Mouse (Mus musculus) right cerebral cortex, postnatal 10 days (tissue): ENCODE data around the gene Usf1.

ENCODE experiments used
- DNase-seq, 2 experiments: peaks; one replicate each; pipeline ENCODE4 v3.0.0; 2021; ENCODE audit warnings: low spot score in 2 of 2

Gene Usf1

DNA sequence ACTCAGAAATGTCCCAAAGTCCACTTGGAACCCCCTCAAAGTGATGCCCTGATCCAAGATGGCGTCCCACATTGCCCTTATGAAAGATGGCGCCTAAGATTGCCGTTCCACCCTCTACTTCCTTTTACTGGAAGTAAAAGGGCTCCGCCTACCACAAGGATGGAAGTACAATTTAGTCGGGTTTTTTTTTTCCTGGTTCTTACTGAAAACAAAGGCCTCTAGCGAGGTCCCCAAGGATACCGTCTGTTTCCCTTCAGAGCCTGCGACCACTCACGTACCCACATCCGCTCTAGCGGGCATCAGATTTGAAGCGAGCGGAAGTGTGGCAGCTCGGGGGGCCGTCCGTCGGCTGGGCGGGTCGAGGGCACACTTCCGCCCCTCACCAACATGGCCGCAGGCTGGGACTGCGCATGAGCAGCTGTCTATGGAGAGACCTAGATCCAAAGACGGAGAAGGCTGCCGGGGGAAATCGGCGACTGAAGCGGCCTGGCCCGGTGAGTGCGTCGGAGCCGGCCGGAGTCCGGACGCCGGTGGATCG is at the start of gene Usf1:
Usf1 (plus strand) TSS at position 367 of the 538 bp plus-strand sequence.
- peak; percentile 97 for DNase-seq

- DNase-seq, result no peak
Observed at GRCm38 (mm10) chr1:171365934-171366333, 45.2 kb upstream of the Usf1 start.

GRCm38 (mm10) chr1:171369845-171370556 is 41.1 kb upstream of the Usf1 start, which contains the start of gene Nectin4:
Nectin4 (plus strand) TSS chr1:171370099.
- no peak for DNase-seq

DNA sequence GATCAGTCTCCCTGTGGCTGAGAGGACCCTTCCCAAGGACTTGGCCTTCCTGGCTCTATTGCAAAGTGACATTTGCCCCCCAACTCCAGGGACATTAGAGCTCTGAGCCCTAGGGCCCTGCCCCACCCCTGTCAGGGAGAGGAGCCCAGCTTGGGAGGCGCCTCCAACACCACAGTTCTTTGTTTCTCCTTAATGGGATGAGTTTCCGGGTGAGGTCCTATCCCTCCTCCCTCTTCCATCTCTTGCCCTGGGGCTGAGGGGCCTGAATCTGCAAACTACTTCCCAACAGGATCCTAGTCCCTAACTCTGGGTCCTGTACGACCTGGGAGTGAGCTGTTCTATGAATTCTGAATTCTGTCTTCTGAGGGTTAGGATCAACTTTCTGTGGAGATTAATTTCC is 38.2 kb upstream of the Usf1 start:
- DNase-seq, result no peak

GRCm38 (mm10) chr1:171373946-171374345 is 37.2 kb upstream of the Usf1 start:
- DNase-seq, result no peak

DNA sequence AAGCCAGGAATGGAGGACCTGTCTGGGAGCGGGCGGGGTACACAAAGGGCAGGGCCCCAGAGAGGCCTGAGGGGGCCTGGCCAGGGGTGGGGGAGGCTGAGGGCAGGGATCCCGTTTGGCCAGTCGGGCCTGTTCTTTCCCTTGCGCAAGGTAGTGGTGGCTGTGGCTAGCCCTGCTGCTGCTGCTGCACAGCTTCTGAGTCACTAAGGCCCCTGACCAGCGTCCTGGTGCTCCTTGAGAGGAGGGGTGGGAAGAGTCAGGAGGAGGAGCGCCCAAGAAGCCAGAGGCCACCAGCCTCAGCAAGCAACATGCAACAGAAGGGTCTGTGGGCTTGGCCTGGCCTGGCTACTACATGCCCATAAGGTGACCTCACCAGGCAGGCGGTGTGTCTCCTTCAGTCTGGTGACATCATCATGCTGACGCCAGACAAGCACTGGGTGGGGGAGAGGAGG is 35.4 kb upstream of the Usf1 start:
- DNase-seq, result no peak

- no peak for DNase-seq
Observed at GRCm38 (mm10) chr1:171378298-171378697, 32.8 kb upstream of the Usf1 start.

GRCm38 (mm10) chr1:171379935-171380599 is 31.0 kb upstream of the Usf1 start:
- peak; percentile 84 to 87 for DNase-seq

DNA sequence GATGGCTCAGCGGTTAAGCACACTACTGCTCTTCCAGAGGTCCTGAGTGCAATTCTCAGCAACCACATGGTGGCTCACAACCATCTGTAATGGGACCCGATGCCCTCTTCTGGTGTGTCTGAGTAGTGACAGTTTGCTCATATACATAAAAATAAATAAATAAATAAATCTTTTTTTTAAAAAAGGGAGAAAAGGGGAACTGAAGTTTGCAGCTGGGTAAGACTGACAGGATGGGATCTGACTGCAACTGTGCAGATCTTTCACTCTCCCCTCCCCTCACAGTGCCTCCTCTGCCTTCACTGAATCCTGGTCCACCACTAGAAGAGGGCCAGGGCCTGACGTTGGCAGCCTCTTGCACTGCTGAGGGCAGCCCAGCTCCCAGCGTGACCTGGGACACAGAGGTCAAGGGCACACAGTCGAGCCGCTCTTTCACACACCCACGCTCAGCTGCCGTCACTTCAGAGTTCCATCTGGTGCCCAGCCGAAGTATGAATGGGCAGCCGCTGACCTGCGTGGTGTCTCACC is 29.0 kb upstream of the Usf1 start:
- no peak for DNase-seq

GRCm38 (mm10) chr1:171384361-171384760 is 26.8 kb upstream of the Usf1 start:
- no peak for DNase-seq

GRCm38 (mm10) chr1:171385171-171385570 is 25.9 kb upstream of the Usf1 start:
- DNase-seq, result no peak

- DNase-seq, result no peak
Observed at GRCm38 (mm10) chr1:171387099-171387498, 24.0 kb upstream of the Usf1 start.

DNA sequence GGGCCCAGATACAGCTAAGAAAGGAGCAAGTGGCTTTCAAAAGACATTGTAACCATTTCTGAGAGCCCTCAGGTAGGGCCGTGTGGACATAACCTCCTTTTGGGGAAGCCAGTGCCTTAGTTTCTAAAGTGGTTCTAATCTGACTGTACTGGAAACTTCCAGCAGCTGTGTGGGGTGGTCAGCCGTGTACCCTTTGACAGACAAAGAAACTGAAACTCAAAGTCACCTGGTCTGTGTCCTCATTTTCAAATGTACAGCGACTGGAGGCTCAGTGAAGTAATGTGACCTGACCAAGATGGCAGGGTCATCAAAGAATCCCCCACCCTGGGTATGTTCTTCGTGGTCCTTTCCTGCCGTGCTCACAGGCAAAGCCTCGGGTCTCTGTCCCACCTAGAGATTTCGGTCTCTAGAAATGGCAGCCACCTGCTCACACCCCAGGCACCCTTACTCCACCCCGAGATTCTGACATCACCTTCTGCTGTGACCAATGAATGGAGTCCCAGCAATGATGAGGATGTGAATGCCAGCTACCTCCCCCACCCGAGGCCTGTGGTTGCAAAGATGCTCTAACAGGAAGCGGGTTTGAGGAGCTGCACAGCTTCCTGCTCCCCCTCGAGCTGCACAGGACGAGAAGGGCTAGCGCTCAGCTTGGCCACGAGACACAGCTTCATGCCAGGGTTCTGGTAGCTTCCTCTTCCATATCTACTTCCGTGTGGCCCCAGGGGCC is 22.6 kb upstream of the Usf1 start, which contains the start of gene Arhgap30:
Arhgap30 (plus strand) TSS at position 579 of the 727 bp plus-strand sequence.
- peak; percentile 57 to 67 for DNase-seq

DNA sequence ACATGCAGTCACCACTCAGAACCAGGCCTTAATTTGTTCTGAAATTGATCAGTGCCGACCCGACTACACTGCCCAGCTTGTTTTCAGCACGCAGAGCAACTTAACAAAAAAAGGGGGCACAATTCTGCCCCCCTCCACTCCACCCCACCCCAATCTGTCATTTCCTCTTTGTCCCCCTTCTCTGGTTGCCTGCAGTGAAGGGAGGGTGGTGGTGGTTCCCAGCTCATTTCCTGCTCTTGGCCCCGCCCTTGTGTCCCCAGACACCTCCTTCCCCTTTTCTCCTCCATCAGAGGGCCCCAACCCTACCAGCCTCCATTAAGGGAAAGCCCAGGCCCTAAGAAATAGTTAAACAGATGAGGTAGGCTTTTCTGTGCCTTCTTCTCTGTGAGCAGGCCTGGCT is 21.0 kb upstream of the Usf1 start:
- peak in 1 of 2 experiments; percentile 50 for DNase-seq

DNA sequence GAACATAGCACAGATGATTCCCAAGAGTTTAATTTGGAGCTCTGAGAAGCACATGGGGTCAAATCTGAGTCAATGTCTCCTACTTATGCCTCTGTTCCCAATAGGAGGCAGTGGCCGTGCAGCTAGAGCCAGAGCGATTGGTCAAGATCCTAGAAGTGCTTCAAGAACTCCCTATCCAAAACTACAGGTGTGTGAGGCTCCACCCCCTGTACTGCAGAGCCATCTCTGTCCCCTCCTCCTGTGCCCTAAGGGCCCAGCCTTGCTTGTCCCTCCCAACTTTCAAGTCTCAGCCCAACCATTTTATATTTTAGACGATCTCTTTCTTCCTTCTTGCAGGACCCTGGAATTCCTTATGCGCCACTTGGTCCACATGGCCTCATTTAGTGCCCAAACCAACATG is 9.3 kb upstream of the Usf1 start:
- no peak for DNase-seq

DNA sequence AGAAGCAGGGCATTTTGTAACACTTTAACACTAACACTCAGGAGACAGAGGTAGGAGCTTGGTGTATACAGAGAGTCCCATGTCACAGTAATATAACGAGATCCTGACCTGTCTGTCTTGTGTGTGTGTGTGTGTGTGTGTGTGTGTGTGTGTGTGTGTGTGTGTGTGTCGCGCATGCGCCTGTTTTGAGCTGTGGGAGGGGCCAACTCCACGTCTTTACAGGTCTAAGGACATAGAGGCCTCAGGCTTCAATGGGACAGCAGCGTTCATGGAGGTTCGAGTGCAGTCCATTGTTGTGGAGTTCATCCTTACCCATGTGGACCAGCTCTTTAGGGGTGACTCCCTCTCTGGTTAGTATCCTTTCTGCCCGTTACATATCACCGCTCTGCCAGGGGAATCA is 8.1 kb upstream of the Usf1 start:
- no peak for DNase-seq

DNA sequence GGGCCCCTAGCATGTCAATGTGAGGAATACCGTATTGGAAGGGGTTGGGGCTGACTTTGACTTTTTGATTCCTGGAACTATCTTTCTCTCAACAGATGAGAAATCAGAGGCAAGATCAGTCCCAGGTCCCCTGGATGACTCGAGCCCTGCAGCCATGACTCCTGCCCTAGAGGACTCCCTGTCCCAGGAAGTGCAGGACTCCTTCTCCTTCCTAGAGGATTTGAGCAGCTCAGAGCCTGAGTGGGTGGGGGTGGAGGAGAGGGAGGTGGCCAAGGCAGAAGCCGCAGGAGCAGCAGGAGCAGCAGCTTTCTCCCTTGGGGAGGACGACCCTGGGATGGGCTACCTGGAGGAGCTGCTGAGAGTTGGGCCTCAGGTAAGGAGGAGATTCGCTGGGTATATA is 3.9 kb upstream of the Usf1 start:
- no peak for DNase-seq

GRCm38 (mm10) chr1:171410231-171410630 is 882 bp upstream of the Usf1 start:
- DNase-seq, result no peak

DNA sequence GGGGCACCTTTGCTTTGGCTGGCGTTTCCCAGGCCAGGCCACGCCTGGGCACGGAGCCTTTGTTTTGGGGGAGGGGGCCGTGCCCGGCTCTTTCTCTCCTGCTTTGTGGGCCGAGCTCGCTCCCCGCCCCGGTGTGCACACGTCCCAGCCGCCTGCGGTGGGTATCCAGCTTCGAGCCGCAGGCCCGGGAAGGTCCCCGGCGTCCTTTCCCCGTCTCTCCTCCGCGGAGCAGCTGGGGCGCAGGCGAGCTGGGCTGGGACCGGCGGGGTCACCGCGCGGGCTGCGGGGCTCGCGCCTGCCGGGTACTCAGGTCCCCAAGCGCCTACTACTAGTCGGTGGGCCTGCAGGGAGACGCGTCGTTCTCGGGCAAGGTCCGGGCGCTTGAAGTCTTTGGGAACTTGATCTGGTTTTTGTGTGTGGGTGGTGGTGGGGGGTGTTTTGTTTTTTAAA is 404 bp downstream of the Usf1 start:
- DNase-seq, result no peak

DNA sequence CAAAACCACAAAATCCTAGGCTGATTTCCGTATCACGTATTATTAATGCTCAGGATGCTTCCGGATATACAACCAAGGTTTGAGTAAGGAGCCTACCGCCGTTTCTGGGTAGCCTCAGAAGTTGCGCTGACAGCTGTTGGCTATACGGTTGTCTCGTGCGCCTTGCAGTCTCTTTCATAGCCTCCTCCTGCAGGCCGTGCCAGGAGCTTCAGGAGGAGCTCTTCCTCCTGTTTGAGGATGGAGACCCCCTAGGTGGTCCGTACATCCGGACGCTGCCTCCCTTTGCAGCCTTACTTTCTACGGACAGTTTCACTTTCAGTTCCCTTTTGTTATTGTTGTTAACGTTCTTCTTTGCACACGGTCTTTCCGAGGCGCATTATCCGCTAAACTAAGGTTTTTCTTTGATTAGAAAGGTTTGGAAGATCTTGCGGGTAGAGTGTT is 908 bp downstream of the Usf1 start:
- DNase-seq, result peak; percentile 57 to 61

DNA sequence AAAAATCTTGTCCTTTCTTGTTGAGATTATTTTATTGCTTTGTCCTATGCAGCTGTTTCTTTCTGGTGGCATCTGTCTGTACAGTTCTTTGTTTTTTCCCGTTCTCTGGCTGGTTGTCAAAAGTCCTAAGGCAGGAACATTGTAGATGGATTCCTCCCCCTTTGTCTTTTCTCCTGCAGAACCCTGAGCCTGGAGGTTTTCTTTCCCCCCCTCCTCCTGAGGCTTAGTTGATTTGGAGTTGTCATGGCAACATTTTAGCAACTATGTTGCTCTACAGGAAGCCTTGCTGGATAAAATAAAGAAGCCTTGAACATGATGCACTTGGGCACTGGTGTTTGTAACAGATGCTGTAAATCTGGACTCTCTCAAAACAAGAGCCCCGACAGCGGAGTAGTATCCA is 1.3 kb downstream of the Usf1 start:
- DNase-seq, result peak in 1 of 2 experiments; percentile 72

GRCm38 (mm10) chr1:171413608-171414007 is 2.5 kb downstream of the Usf1 start:
- no peak for DNase-seq
